Mouse (Mus musculus): ENCODE data around the gene Trim54. TPM values are rescaled to one million over a fixed set of nuclear protein-coding genes. Genes with fewer than 3 reads are reported as not detected.

The Trim54 gene
- polyA plus RNA-seq, 1 experiment from 2014 or later = not detected

Other genes with a start within 250 kb of the Trim54 start
- 30.6 and 37.5 TPM in 2 replicates for gene Tmem214, start 248.7 kb upstream of the Trim54 start, polyA plus RNA-seq (2014; fragmentation: Nextera tagmentation; extraction: Ambion mirVana)
- 18.9 and 22.1 TPM in 2 replicates for gene Agbl5, start 228.0 kb upstream of the Trim54 start, polyA plus RNA-seq (2014; fragmentation: Nextera tagmentation; extraction: Ambion mirVana)
- 265 and 340 TPM in 2 replicates for gene Ost4, start 208.9 kb upstream of the Trim54 start, polyA plus RNA-seq (2014; fragmentation: Nextera tagmentation; extraction: Ambion mirVana)
- 8.6 and 11.6 TPM in 2 replicates for gene Emilin1, start 203.3 kb upstream of the Trim54 start, polyA plus RNA-seq (2014; fragmentation: Nextera tagmentation; extraction: Ambion mirVana)
- gene Khk, start 195.3 kb upstream of the Trim54 start, polyA plus RNA-seq (2014; fragmentation: Nextera tagmentation; extraction: Ambion mirVana) = 8.3 and 11.2 TPM in 2 replicates
- 21.4 and 26.2 TPM in 2 replicates for gene Cgref1, start 171.1 kb upstream of the Trim54 start, polyA plus RNA-seq (2014; fragmentation: Nextera tagmentation; extraction: Ambion mirVana)
- gene Preb, start 156.4 kb upstream of the Trim54 start, polyA plus RNA-seq (2014; fragmentation: Nextera tagmentation; extraction: Ambion mirVana) = 79.3 and 92.0 TPM in 2 replicates
- not detected in 2 replicates for gene Tcf23, start 148.1 kb upstream of the Trim54 start, polyA plus RNA-seq (2014; fragmentation: Nextera tagmentation; extraction: Ambion mirVana)
- gene Atraid, start 68.4 kb upstream of the Trim54 start, polyA plus RNA-seq (2014; fragmentation: Nextera tagmentation; extraction: Ambion mirVana) = 167 and 200 TPM in 2 replicates
- gene Slc5a6, start 67.8 kb upstream of the Trim54 start, polyA plus RNA-seq (2014; fragmentation: Nextera tagmentation; extraction: Ambion mirVana) = 12.1 and 13.7 TPM in 2 replicates
- 16.5 and 19.4 TPM in 2 replicates for gene Cad, start 61.9 kb upstream of the Trim54 start, polyA plus RNA-seq (2014; fragmentation: Nextera tagmentation; extraction: Ambion mirVana)
- gene Dnajc5g, start 10.4 kb upstream of the Trim54 start, polyA plus RNA-seq (2014; fragmentation: Nextera tagmentation; extraction: Ambion mirVana) = not detected in 2 replicates
- gene Slc30a3, start 8.5 kb upstream of the Trim54 start, polyA plus RNA-seq (2014; fragmentation: Nextera tagmentation; extraction: Ambion mirVana) = 2.0 TPM in 2 replicates
- not detected in 2 replicates for gene Ucn, start 22.1 kb downstream of the Trim54 start, polyA plus RNA-seq (2014; fragmentation: Nextera tagmentation; extraction: Ambion mirVana)
- gene Mpv17, start 37.5 kb downstream of the Trim54 start, polyA plus RNA-seq (2014; fragmentation: Nextera tagmentation; extraction: Ambion mirVana) = 36.6 and 37.4 TPM in 2 replicates
- gene Gm29609, start 63.2 kb downstream of the Trim54 start, polyA plus RNA-seq (2014; fragmentation: Nextera tagmentation; extraction: Ambion mirVana) = 1.1 and 2.0 TPM in 2 replicates
- 45.7 and 47.5 TPM in 2 replicates for gene Gtf3c2, start 63.4 kb downstream of the Trim54 start, polyA plus RNA-seq (2014; fragmentation: Nextera tagmentation; extraction: Ambion mirVana)
- gene Snx17, start 76.5 kb downstream of the Trim54 start, polyA plus RNA-seq (2014; fragmentation: Nextera tagmentation; extraction: Ambion mirVana) = 135 and 142 TPM in 2 replicates
- 84.5 and 87.3 TPM in 2 replicates for gene Eif2b4, start 76.7 kb downstream of the Trim54 start, polyA plus RNA-seq (2014; fragmentation: Nextera tagmentation; extraction: Ambion mirVana)
- 7.2 and 8.7 TPM in 2 replicates for gene Zfp513, start 85.6 kb downstream of the Trim54 start, polyA plus RNA-seq (2014; fragmentation: Nextera tagmentation; extraction: Ambion mirVana)
- gene Ppm1g, start 104.0 kb downstream of the Trim54 start, polyA plus RNA-seq (2014; fragmentation: Nextera tagmentation; extraction: Ambion mirVana) = 133 and 143 TPM in 2 replicates
- 160 and 167 TPM in 2 replicates for gene Nrbp1, start 124.2 kb downstream of the Trim54 start, polyA plus RNA-seq (2014; fragmentation: Nextera tagmentation; extraction: Ambion mirVana)
- gene Gm9970, start 124.5 kb downstream of the Trim54 start, polyA plus RNA-seq (2014; fragmentation: Nextera tagmentation; extraction: Ambion mirVana) = 0.47 and 1.2 TPM in 2 replicates
- 2.0 and 2.8 TPM in 2 replicates for gene Krtcap3, start 135.0 kb downstream of the Trim54 start, polyA plus RNA-seq (2014; fragmentation: Nextera tagmentation; extraction: Ambion mirVana)
- 24.0 and 29.7 TPM in 2 replicates for gene Ift172, start 174.4 kb downstream of the Trim54 start, polyA plus RNA-seq (2014; fragmentation: Nextera tagmentation; extraction: Ambion mirVana)
- gene Fndc4, start 179.4 kb downstream of the Trim54 start, polyA plus RNA-seq (2014; fragmentation: Nextera tagmentation; extraction: Ambion mirVana) = 68.0 and 72.6 TPM in 2 replicates
- not detected in 2 replicates for gene Gckr, start 180.7 kb downstream of the Trim54 start, polyA plus RNA-seq (2014; fragmentation: Nextera tagmentation; extraction: Ambion mirVana)